Mouse (Mus musculus) thymus, adult 2 months (tissue): ENCODE measurements around the gene Cdcp2. TPM values are rescaled to one million over a fixed set of nuclear protein-coding genes. Genes with fewer than 3 reads are reported as not detected.

Source experiments
- DNase-seq: peaks from one replicate; pipeline ENCODE4 v3.0.0; 2021
- H3K27ac ChIP-seq: fragments of 200-500 bp; 2 replicates; pipeline ENCODE4 v1.5.1; 2012; ENCODE audit warnings: low read length, control low read depth; ENCODE audit not compliant: control insufficient read depth, insufficient read depth
- H3K27me3 ChIP-seq: fragments of 200-500 bp; 2 replicates; pipeline ENCODE4 v1.6.1; 2012; ENCODE audit warnings: mild to moderate bottlenecking, low read length, moderate library complexity, mixed read lengths; ENCODE audit not compliant: control insufficient read depth, insufficient read depth
- H3K36me3 ChIP-seq: fragments of 200-500 bp; 2 replicates; pipeline ENCODE4 v1.6.1; 2012; ENCODE audit warnings: mild to moderate bottlenecking, low read length, moderate library complexity; ENCODE audit not compliant: control insufficient read depth, insufficient read depth
- H3K4me1 ChIP-seq: fragments of 200-500 bp; replicated peaks from 2 replicates; pipeline ENCODE4 v1.6.1; 2012; ENCODE audit warnings: low read length; ENCODE audit not compliant: control insufficient read depth, insufficient read depth
- H3K4me3 ChIP-seq: fragments of 200-500 bp; 2 replicates; pipeline ENCODE4 v1.5.1; 2012; ENCODE audit warnings: mild to moderate bottlenecking, low read length, control low read depth, moderate library complexity; ENCODE audit not compliant: control insufficient read depth, insufficient read depth
- CTCF ChIP-seq: fragments of 200-500 bp; IDR thresholded peaks from 2 replicates; pipeline ENCODE4 v1.5.1; 2012; ENCODE audit warnings: mild to moderate bottlenecking, control low read depth, low read length, moderate library complexity, borderline replicate concordance; ENCODE audit not compliant: control insufficient read depth, poor library complexity, insufficient read depth; ENCODE audit errors: extremely low read depth
- POLR2A ChIP-seq: fragments of 200-500 bp; IDR thresholded peaks from 2 replicates; pipeline ENCODE4 v1.6.1; 2012; ENCODE audit warnings: mild to moderate bottlenecking, low read length, control low read depth, moderate library complexity; ENCODE audit not compliant: control insufficient read depth, poor library complexity, insufficient read depth; ENCODE audit errors: extremely low read depth
- WGBS: fragments of 180-500 bp; shearing (Covaris S2); methylation state at CpG from one replicate; pipeline ENCODE4 v1.1.7; 2018; 5-methylcytosine and 5-hydroxymethylcytosine counted together
- polyA plus RNA-seq: library from polyadenylated mRNA; depleted of rRNA; stranded (reverse); fragments of >200 nt; gene quantifications from 2 replicates; pipeline ENCODE4 v1.2.3, GENCODE M21; 2012

Cdcp2 gene
- polyA plus RNA-seq, 1 experiment: 0.46 TPM

- H3K27ac ChIP-seq: no peak overlapping the region
- H3K27me3 ChIP-seq: no peaks in the 10 kb centered on the region
- DNase-seq: no peak
- H3K4me3 ChIP-seq: no peak overlapping the region
- TF ChIP-seq CTCF (no peak), POLR2A (no peak)
- H3K36me3 ChIP-seq: peaks cover 15% of the 10 kb centered on the region
- no peaks in the 10 kb centered on the region for H3K4me1 ChIP-seq
- WGBS: 95% methylated on average over 37 of the region's 37 CpGs
Measured at GRCm38 (mm10) chr4:107138948-107139835, 42.5 kb downstream of the Cdcp2 start.

GRCm38 (mm10) chr4:107139836-107140631, 43.3 kb downstream of the Cdcp2 start:
- no peak for TF ChIP-seq POLR2A
- no peak for TF ChIP-seq CTCF
- DNase-seq: no peak
- Histone ChIP-seq H3K4me3 (no peak overlapping the region), H3K4me1 (no peaks in the 10 kb centered on the region), H3K27ac (no peak overlapping the region), H3K27me3 (no peaks in the 10 kb centered on the region), H3K36me3 (peaks cover 21% of the 10 kb centered on the region)
- 88% methylated on average over 13 of the region's 13 CpGs for WGBS

- Histone ChIP-seq H3K36me3 (peaks cover 39% of the 10 kb centered on the region), H3K27ac (no peak overlapping the region), H3K4me1 (no peaks in the 10 kb centered on the region), H3K27me3 (no peaks in the 10 kb centered on the region), H3K4me3 (no peak overlapping the region)
- TF ChIP-seq POLR2A: no peak
- TF ChIP-seq CTCF: no peak
- no peak for DNase-seq
- WGBS: 92% methylated on average over 8 of the region's 8 CpGs
Measured at GRCm38 (mm10) chr4:107143511-107143910, 46.8 kb downstream of the Cdcp2 start.

GRCm38 (mm10) chr4:107150991-107151390, 54.3 kb downstream of the Cdcp2 start:
- H3K4me3 ChIP-seq: no peak overlapping the region
- H3K36me3 ChIP-seq: peaks cover 25% of the 10 kb centered on the region
- TF ChIP-seq POLR2A: no peak
- H3K4me1 ChIP-seq: no peaks in the 10 kb centered on the region
- 96% methylated on average over 6 of the region's 6 CpGs for WGBS
- no peak overlapping the region for H3K27ac ChIP-seq
- DNase-seq: no peak
- H3K27me3 ChIP-seq: no peaks in the 10 kb centered on the region

- 97% methylated on average over 8 of the region's 8 CpGs for WGBS
- Histone ChIP-seq H3K27me3 (no peaks in the 10 kb centered on the region), H3K4me3 (no peak overlapping the region), H3K27ac (no peak overlapping the region), H3K4me1 (no peaks in the 10 kb centered on the region), H3K36me3 (peaks cover 20% of the 10 kb centered on the region)
- no peak for TF ChIP-seq POLR2A
- no peak for TF ChIP-seq CTCF
- DNase-seq: no peak
Measured at GRCm38 (mm10) chr4:107152571-107152970, 55.9 kb downstream of the Cdcp2 start.

GRCm38 (mm10) chr4:107156983-107157401, 60.3 kb downstream of the Cdcp2 start:
- H3K27me3 ChIP-seq: no peaks in the 10 kb centered on the region
- 96% methylated on average over 4 of the region's 4 CpGs for WGBS
- H3K4me3 ChIP-seq: no peak overlapping the region
- no peak for DNase-seq
- H3K27ac ChIP-seq: no peak overlapping the region
- no peaks in the 10 kb centered on the region for H3K4me1 ChIP-seq
- peaks cover 37% of the 10 kb centered on the region for H3K36me3 ChIP-seq
- TF ChIP-seq CTCF: no peak
- TF ChIP-seq POLR2A: no peak
